ENCODE assay signal across 29 mouse cellular contexts in genomic region chr13:43837812-43838211, GRCm38 (mm10). TPM values are rescaled to one million over a fixed set of nuclear protein-coding genes. Genes with fewer than 3 reads are reported as not detected.
DNase-seq lines count a peak whose midpoint lies in the region; ATAC-seq and TF ChIP-seq lines count a peak whose summit lies in the region.
"Had no signal": no experiment of that assay in that cellular context is flagged by ENCODE, and none has a peak within 500 bp of the region (broad histone marks: within the 10 kb centered on the region; RNA-seq: fewer than 3 reads in every experiment).

No protein-coding gene starts in this region.

- no peaks in the 10 kb centered on the region for H3K4me1 ChIP-seq in midbrain, embryonic 11.5 days (ENCODE audit: control insufficient read depth, insufficient read depth, low read length)
- H3K4me1 ChIP-seq in midbrain, embryonic 10.5 days: peaks cover 5% of the 10 kb centered on the region
- no peaks in the 10 kb centered on the region for H3K4me1 ChIP-seq in ES-E14 (ENCODE audit: control insufficient read depth in 2 of 2, insufficient read depth in 2 of 2, low read length in 2 of 2, poor library complexity in 1 of 2)
- H3K4me1 ChIP-seq: embryonic facial prominence, embryonic 12.5 days; embryonic facial prominence, embryonic 15.5 days; hindbrain, embryonic 12.5 days; hindbrain, embryonic 15.5 days had no signal

- WGBS in midbrain, embryonic 11.5 days: 44% methylated on average over 4 of the region's 4 CpGs
- WGBS in midbrain, embryonic 10.5 days: 50% methylated on average over 4 of the region's 4 CpGs

- ATAC-seq in midbrain, embryonic 11.5 days (ENCODE audit: low FRiP score): no peak
- ATAC-seq: CD4-positive, CD25-positive, alpha-beta regulatory T cell, adult 4 months; forebrain, embryonic 16.5 days; Patski had no signal

- no peaks in the 10 kb centered on the region for H3K27me3 ChIP-seq in midbrain, embryonic 11.5 days (ENCODE audit: control insufficient read depth, insufficient read depth, low read length)
- H3K27me3 ChIP-seq in midbrain, embryonic 10.5 days (ENCODE audit: low read depth, poor library complexity, severe bottlenecking): no peaks in the 10 kb centered on the region
- H3K27me3 ChIP-seq: embryonic facial prominence, embryonic 12.5 days; embryonic facial prominence, embryonic 15.5 days; heart, embryonic 13.5 days; hindbrain, embryonic 12.5 days; hindbrain, embryonic 15.5 days had no signal

- H3K36me3 ChIP-seq in midbrain, embryonic 11.5 days (ENCODE audit: control insufficient read depth, insufficient read depth, low read length): no peaks in the 10 kb centered on the region
- H3K36me3 ChIP-seq in midbrain, embryonic 10.5 days: no peaks in the 10 kb centered on the region
- H3K36me3 ChIP-seq in ES-E14 (ENCODE audit: control insufficient read depth, insufficient read depth, low read length, poor library complexity, severe bottlenecking): no peaks in the 10 kb centered on the region
- H3K36me3 ChIP-seq: embryonic facial prominence, embryonic 12.5 days; embryonic facial prominence, embryonic 15.5 days; forebrain, embryonic 12.5 days; G1E; heart, embryonic 10.5 days; heart, embryonic 13.5 days; hindbrain, embryonic 12.5 days; hindbrain, embryonic 15.5 days had no signal

- peak; percentile 87 for DNase-seq in midbrain, embryonic 11.5 days (ENCODE audit: low spot score, missing footprints)
- no peak for DNase-seq in midbrain, embryonic 10.5 days (ENCODE audit: low spot score)
- DNase-seq in ES-E14 (ENCODE audit: low read depth, low spot score) (peak; percentile 33), WW6 (ENCODE audit: low read depth, low spot score) (peak; percentile 11)
- peak; percentile 59 for DNase-seq in brain, embryonic 14.5 days (ENCODE audit: low read depth)
- no peak for DNase-seq in spleen, adult 12 weeks (ENCODE audit: low spot score)
- no peak for DNase-seq in kidney, postnatal 4 days
- no peak for DNase-seq in cerebellum, postnatal 25 days
- DNase-seq: adrenal gland, postnatal 10 days; cerebellum, adult 18-20 months; cerebellum, adult 9-10 months; gastrocnemius, postnatal 10 days; gastrocnemius, postnatal 36 days; heart, adult 2 months; heart, postnatal 14 days had no signal

- H3K9me3 ChIP-seq in midbrain, embryonic 11.5 days (ENCODE audit: control insufficient read depth, low read length): no peaks in the 10 kb centered on the region
- H3K9me3 ChIP-seq in midbrain, embryonic 10.5 days (replicated peaks): no peaks in the 10 kb centered on the region
- no peaks in the 10 kb centered on the region for H3K9me3 ChIP-seq in ES-E14 (ENCODE audit: control insufficient read depth, insufficient read depth, low read depth, low read length)
- H3K9me3 ChIP-seq: embryonic facial prominence, embryonic 12.5 days; embryonic facial prominence, embryonic 15.5 days; forebrain, embryonic 12.5 days; G1E; heart, embryonic 10.5 days; heart, embryonic 13.5 days; hindbrain, embryonic 12.5 days; hindbrain, embryonic 15.5 days had no signal

- TF ChIP-seq CTCF in brain, embryonic 14.5 days (IDR thresholded peaks at IDR 0.05; ENCODE audit: borderline replicate concordance, extremely low read depth, insufficient read depth, insufficient read length): no peak

- H3K4me2 ChIP-seq in midbrain, embryonic 11.5 days: no peak overlapping the region
- H3K4me2 ChIP-seq: embryonic facial prominence, embryonic 12.5 days; embryonic facial prominence, embryonic 15.5 days; forebrain, embryonic 12.5 days; heart, embryonic 13.5 days; hindbrain, embryonic 12.5 days; hindbrain, embryonic 15.5 days had no signal

- in situ Hi-C loops in ES-E14 (cut with MboI; ENCODE audit: low sequenced_read_pairs in 2 of 2, unreplicated experiment in 2 of 2): no loop called here

- H3K4me3 ChIP-seq in midbrain, embryonic 11.5 days (ENCODE audit: low read depth, low read length): no peak overlapping the region
- H3K4me3 ChIP-seq in midbrain, embryonic 10.5 days: no peak overlapping the region
- no peak overlapping the region for H3K4me3 ChIP-seq in ES-E14 (ENCODE audit: insufficient read depth in 1 of 2, low read depth in 1 of 2, low read length in 2 of 2, poor library complexity in 1 of 2, severe bottlenecking in 1 of 2)
- H3K4me3 ChIP-seq: embryonic facial prominence, embryonic 12.5 days; embryonic facial prominence, embryonic 15.5 days; forebrain, embryonic 12.5 days; heart, adult 2 months; heart, embryonic 10.5 days; heart, embryonic 13.5 days; hindbrain, embryonic 12.5 days; hindbrain, embryonic 15.5 days had no signal

- no peak for TF ChIP-seq POLR2A in brain, embryonic 14.5 days (IDR thresholded peaks at IDR 0.05; ENCODE audit: borderline replicate concordance, extremely low read depth, insufficient read depth, insufficient read length, poor library complexity, severe bottlenecking)

- no peak overlapping the region for H3K9ac ChIP-seq in midbrain, embryonic 11.5 days (ENCODE audit: low read length)
- no peak overlapping the region for H3K9ac ChIP-seq in ES-E14 (ENCODE audit: insufficient read depth, low read depth, low read length, poor library complexity, severe bottlenecking)
- H3K9ac ChIP-seq: embryonic facial prominence, embryonic 12.5 days; embryonic facial prominence, embryonic 15.5 days; forebrain, embryonic 12.5 days; heart, embryonic 13.5 days; hindbrain, embryonic 12.5 days; hindbrain, embryonic 15.5 days had no signal

- no peak overlapping the region for H3K27ac ChIP-seq in midbrain, embryonic 11.5 days (ENCODE audit: low read depth, low read length)
- no peak overlapping the region for H3K27ac ChIP-seq in midbrain, embryonic 10.5 days (replicated peaks)
- H3K27ac ChIP-seq in ES-E14 (ENCODE audit: insufficient read depth, low read depth, low read length, poor library complexity, severe bottlenecking): no peak overlapping the region
- H3K27ac ChIP-seq: embryonic facial prominence, embryonic 12.5 days; embryonic facial prominence, embryonic 15.5 days; forebrain, embryonic 12.5 days; heart, adult 2 months; heart, embryonic 10.5 days; heart, embryonic 13.5 days; hindbrain, embryonic 12.5 days; hindbrain, embryonic 15.5 days had no signal

TF ChIP-seq in ES-E14, 5 proteins besides CTCF, POLR2A, EP300 and RAD21:
- no peak for TF ChIP-seq HCFC1 (IDR thresholded peaks at IDR 0.05; ENCODE audit: borderline replicate concordance, insufficient read depth, low read length)
- no peak for TF ChIP-seq ZC3H11A (IDR thresholded peaks at IDR 0.05; ENCODE audit: borderline replicate concordance, low read depth, low read length)
- TF ChIP-seq MAFK (IDR thresholded peaks at IDR 0.05; ENCODE audit: insufficient read depth, low read depth, low read length): no peak
- no peak for TF ChIP-seq CHD2 (IDR thresholded peaks at IDR 0.05; ENCODE audit: low read depth, low read length)
- no peak for TF ChIP-seq ZNF384 (IDR thresholded peaks at IDR 0.05; ENCODE audit: low read depth, low read length)

RNA-seq across cellular contexts. Expression of gene Cd83, which starts 53.2 kb away (rescaled TPM):
- polyA plus RNA-seq in midbrain, embryonic 11.5 days (2014; fragmentation: Nextera tagmentation; extraction: Ambion mirVana): 6.0 and 7.1 TPM in 2 replicates
- 4.7 and 4.9 TPM in 2 replicates for polyA plus RNA-seq in midbrain, embryonic 10.5 days (2016; fragmentation: Nextera tagmentation; extraction: Ambion mirVana)
- 0.26 and 0.76 TPM in 2 replicates for total RNA-seq in ES-E14 (2012; rRNA removed)
- 5.9 and 9.8 TPM in 2 replicates for polyA plus RNA-seq in brain, embryonic 14.5 days (2012; rRNA removed)
- total RNA-seq: common myeloid progenitor, adult 5-6 weeks; granulocyte monocyte progenitor cell, adult 5-6 weeks had no signal
- polyA plus RNA-seq: C2C12, G1E, Patski had no signal

Comparison
In these comparisons a context has a peak if more than half of its experiments do, and no peak if none do; other contexts are left out.
1. DNase-seq: peak in midbrain, embryonic 11.5 days (single experiment), ES-E14 (single experiment), WW6 (single experiment) and brain, embryonic 14.5 days (single experiment); none in midbrain, embryonic 10.5 days (single experiment), spleen, adult 12 weeks (single experiment), kidney, postnatal 4 days (0 of 2) and cerebellum, postnatal 25 days (0 of 2).